Mouse (Mus musculus): ENCODE measurements around the gene Serpinf2.

Gene Serpinf2

DNA sequence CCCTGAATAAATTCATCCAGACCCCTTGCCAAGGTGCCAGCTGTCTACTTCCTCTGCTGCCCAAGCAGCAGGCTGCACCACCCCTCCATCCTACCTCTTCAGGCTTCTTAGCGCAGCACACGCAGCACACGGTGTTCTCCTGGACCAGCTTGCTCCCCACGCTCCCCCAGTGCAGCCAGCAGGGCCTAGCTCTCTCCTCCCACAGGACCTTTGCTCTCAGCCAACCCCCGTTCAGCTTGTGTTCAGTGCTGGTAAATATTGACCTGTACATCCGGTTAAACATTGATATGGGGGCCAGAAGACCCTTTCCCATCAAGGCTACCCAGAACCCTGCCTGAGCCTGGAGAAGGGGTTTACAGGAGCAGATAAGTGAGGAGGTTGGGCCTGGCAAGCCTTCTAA is at the start of gene Serpinf2:
Serpinf2 (minus strand) TSS at position 229 of the 400 bp plus-strand sequence.
- no peak for DNase-seq (ENCODE audit: low read depth)

DNA sequence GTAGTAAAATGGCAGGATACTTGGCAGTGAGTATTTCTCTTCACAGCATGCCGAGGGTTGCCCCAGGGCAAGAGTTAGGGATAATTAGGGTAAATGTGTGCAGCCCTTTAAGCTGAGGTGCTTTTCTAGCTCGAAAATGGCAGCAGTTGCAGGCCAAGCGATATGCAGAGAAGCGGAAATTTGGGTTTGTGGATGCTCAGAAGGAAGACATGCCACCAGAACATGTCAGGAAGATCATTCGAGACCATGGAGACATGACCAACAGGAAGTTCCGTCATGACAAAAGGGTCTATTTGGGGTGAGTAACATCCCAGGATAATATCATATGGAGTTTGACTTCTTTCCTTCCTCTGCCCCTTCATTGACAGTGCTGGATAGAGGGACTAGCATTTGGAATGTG is 48.1 kb upstream of the Serpinf2 start:
- DNase-seq (ENCODE audit: low read depth), result no peak

DNA sequence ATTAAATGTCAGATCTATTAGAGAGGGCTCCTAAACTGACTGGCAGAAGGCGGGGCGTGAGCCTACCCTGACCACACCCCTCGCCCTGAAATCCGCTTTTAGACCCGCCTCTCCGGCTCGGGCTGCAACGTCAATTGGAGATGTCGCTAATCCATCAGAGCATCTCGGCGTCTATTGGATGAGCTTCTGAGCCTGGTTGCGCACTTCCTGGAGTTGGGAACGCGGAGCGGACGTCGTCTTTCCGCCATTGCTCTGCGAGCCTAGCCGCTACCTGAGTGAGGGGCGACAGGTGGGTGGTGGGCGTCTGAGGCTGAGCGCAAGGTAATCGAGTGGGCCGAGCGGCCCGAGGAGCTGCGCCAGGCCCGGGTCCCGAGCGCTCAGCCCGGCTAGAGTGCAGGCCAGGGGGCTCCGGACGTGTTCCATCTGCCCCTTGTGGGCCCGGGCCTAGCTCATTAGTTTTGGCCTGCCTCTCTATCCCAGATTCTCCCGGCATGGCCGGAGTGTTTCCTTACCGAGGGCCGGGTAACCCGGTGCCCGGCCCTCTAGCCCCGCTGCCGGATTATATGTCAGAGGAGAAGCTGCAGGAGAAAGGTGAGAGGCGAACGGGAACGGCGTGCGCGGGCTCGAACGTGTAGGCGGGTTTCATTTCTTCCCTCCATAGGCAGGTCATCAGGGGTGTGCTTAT is 47.4 kb upstream of the Serpinf2 start, which contains the start of gene Prpf8:
Prpf8 (plus strand) TSS at position 216 of the 685 bp plus-strand sequence.
- peak; percentile 97 for DNase-seq (ENCODE audit: low read depth)

DNA sequence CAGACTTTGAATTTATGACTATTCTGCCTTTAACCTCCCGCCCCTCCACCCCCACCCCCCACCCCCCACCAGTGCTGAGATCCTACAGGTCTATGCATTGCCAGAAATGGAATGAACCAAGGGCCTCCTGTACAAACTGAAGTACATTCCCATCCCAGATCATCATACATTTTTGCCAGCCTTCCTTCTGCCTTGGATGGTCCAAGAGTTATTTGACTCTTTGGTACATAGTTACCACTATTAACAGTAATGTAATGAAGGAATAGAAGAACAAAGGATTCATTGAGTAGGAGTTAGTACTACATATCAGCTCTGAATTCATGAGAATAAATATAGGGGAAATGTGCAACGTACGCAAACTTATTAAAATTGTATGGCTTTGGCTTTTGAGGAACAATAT is 46.8 kb upstream of the Serpinf2 start:
- no peak for DNase-seq (ENCODE audit: low read depth)

DNA sequence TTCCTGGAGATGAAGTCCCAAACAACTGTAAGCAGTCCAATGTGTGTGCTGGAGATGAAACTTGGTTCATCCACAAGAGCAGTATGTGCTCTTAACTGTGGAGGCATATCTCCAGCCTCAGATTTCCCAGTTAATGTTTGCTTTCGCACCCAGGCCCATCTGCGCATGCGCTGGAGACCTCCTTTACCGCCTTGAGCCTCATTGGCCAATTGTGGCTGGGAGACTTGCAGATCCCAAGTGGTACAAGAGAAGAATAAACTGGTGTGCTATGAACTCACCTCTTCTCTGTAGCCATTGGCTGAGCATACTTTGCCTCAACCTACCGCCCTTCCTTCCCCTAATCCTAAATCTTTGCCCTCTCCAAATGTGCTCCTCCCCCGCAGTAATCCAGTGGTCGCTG is 34.0 kb upstream of the Serpinf2 start:
- DNase-seq (ENCODE audit: low read depth), result no peak

DNA sequence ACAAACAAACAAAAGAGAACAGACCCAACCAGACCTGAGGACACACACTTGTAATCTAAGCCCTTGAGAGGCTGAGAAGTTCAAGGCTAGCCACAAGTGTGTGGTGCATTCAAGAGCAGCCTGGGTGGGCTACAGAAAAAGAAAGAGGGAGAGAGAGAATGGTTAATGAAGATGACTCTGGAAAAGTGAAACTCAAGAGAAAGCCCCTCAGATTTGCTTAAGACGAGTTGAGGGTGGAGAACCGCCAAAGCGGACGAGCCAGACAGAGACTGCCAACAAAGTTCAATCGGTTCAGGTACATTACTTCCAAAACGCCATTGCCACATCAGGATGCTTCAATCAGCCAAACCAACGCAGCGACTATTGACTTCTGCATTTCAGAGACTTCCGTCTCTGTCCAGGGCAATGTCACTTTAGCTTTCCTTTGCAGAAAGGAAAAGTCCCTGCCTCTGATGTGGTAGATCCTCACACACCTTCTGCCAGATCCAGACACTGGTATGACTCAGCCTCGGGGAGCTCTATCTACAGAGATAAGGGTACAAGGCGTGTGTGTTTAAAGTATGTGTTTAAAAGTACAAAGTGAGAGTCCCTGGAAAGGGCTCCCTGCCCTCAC is 33.2 kb upstream of the Serpinf2 start:
- no peak for DNase-seq (ENCODE audit: low read depth)

DNA sequence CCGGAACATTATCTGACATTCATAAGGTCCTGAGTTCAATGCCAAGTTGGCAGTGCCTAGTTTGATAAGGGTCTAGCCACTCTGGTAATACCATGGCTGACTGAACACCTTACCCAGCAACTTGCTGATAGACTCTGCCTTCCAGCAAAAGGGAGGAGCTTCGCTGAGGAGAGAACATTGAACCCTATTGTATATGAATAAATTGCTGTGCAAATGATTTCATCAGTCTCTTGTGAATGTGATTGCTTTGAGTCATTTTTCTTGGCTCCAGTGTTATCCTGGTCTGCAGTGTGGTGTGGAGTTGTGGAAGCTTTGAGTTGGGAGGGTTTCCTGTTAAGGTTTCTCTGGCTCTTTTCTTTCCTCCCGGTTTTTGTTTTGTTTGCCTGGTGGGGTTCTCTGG is 31.3 kb upstream of the Serpinf2 start:
- peak; percentile 54 for DNase-seq (ENCODE audit: low read depth)

DNA sequence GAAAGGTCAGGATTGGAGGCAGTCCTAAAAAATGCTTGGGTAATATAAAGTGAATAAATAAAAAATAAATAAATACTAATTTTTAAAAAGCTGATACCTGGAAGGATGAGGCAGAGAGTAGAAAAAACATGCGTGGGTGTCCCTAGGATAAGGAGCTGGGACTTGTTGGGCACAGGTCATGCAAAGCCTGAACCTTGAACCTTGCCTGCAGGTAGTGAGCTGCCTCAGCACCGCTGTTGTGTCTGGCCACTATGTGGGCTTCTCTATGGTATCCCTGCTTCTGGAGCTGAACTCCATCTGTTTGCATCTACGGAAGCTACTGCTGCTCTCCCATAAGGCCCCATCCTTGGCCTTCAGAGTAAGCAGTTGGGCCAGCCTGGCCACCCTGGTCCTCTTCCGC is 29.9 kb upstream of the Serpinf2 start:
- no peak for DNase-seq (ENCODE audit: low read depth)

DNA sequence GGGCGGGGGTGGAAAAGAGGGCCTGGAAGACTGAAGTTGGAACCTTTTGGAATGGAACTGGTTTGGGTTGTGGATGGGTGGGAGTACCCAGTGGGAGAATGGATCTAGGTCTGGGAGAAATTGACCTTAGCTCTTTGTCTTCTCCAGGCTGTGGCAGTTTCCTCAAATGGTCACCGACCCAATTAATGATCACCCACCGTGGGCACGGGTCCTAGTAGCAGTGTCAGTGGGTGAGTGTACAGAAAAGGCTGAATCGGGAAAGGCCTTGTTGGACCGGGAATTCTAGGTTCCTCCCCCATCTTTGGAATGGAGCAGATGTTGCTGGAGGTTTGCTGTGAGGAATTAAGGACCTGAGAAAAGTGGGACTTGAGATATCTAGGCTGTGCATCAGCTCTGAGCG is 29.0 kb upstream of the Serpinf2 start:
- no peak for DNase-seq (ENCODE audit: low read depth)

DNA sequence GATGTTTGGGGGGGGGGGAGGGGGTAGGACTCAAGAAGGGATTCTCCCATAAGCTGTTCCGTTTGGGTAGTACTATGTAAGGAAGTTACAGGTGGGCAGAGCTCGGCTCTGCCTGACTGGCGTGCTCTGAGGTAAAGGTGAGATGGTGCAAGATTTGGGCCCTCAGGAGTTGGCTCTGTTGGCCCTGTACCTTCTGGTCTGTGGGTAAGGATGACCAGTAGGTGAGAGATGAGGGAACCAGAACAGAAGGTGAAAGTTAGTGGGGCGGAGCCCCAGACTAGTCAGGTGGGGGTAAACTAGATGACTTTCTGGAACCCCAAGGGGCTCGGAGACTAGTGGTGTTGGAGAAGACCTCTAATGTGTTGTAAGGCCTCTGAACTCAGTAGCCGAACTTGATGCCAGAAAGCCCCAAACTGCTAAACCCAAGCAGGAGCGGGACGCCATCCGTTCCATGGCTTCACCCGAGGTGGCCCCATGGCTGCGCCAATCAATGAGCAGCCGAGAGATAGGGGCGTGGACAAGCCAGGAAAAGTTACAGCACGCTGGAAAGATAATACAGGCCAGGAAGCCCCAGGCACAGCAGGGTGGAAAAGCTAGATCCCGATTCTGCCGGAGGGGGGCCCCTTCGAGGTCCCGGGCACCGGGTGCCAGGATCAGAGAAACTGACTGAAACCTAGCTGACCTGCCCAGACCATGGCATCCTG is 28.3 kb upstream of the Serpinf2 start:
- DNase-seq (ENCODE audit: low read depth), result peak; percentile 27

DNA sequence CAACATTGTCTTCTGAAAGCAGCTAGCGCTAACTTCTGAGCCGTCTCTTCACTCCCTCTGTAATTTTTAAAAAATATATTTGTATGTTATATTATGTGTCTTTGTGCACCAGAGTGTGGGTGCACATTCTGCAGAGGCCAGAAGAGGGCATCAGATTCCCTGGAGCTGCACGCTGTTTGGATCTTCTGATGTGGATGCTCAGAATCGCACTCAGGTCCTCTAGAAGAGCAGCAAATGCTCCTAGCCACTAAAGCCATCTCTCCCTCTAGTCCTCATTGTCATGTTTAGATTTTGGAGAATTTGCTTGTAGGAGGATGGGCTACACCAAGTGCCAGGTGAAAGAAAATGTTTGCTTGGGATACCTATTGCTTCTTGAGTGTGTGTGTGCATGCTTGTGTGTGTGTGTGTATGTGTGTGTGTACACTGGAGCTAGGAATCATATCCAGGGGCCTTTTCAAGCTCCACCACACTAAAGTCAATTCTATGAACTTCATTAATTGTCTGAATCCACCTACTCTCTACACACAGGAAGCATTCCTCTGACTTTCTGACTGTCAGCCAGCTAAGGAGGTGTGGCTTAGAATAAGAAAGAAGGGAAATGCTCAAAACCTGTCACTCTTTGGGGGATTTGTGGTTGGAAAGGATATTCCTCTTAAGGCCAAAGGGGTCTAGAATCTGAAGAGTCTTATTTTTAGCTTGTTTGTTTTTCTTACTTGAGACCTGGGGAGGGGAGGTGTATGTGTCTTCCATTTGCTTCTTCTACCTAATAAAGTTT is 27.5 kb upstream of the Serpinf2 start:
- peak; percentile 11 for DNase-seq (ENCODE audit: low read depth)

DNA sequence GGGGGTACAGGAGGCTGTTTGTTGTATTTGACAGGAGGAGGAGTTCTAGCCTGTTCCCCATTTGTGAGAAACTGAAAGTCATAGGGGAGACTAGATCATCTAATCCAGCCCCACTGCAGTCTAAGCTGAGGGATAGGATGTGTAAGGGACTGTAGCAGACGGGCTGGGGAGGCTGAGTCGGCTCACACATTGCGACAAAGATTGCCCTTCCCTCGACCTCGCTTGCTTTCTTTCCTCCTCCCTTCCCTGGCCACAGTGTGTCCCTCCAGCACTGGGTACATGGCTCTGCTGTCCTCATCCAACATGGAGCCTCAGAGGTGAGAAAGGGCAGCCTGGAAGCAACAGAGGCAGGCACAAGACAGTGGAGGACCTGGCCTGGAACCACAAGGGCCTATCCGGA is 25.7 kb upstream of the Serpinf2 start:
- DNase-seq (ENCODE audit: low read depth), result no peak

DNA sequence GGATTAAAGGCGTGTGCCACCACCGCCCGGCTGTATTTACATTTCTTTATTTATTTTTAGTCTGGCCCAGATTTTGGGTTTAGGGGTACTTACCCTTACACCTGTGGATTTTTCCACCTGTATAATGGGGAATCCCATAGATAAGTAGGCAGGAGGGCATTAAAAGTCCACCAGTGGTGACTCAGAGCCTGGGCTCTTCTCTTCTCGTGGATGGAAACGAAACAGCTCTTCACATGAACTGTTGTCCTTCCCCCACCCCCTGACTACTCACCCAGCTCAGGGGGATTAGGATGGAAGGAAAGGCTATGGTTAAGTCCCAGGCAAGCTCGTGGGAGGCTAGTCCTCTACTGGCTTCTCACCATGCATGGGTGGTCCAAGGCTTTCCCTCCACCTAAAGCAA is 25.0 kb upstream of the Serpinf2 start:
- no peak for DNase-seq (ENCODE audit: low read depth)

DNA sequence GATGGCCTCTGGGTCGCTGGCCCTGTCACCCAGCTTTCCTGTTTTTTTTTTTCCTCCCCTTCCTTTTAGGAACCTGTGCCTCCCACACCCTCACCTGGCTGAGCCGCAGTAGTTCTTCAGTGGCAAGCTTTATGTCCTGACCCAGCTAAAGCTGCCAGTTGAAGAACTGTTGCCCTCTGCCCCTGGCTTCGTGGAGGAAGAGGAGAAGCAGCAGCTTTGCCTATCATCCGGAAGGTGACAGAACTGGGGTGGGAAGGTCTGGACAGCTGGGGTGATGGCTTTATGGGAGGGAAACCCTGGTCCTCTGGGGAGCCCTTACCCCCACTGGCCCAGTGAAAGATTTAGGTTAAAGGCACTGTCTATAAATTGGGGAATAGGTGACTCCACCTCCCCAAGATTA is 24.2 kb upstream of the Serpinf2 start:
- DNase-seq (ENCODE audit: low read depth), result no peak

DNA sequence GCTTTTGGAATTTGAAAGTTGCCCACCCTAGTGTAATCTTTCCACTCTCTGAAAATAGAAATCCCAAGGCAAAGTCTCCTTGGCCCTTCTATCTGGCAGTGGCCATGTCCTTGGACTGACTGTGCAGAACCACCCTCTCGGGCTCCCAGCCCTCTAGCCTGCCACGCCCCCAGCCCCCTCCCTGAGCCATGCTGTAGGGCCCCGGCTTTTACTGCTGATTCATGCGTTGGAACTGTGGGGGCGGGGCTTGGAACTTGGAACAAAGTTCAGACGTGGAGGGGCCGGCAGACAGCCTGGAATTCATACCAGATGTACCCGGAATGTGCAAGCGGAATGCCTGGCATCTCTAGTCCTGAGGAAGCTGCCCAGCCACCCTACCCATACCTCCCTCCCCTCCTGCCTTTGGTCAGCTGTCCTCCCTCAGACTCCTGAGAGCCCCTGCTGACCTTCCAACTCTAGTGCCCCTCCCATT is 23.5 kb upstream of the Serpinf2 start:
- DNase-seq (ENCODE audit: low read depth), result peak; percentile 95

DNA sequence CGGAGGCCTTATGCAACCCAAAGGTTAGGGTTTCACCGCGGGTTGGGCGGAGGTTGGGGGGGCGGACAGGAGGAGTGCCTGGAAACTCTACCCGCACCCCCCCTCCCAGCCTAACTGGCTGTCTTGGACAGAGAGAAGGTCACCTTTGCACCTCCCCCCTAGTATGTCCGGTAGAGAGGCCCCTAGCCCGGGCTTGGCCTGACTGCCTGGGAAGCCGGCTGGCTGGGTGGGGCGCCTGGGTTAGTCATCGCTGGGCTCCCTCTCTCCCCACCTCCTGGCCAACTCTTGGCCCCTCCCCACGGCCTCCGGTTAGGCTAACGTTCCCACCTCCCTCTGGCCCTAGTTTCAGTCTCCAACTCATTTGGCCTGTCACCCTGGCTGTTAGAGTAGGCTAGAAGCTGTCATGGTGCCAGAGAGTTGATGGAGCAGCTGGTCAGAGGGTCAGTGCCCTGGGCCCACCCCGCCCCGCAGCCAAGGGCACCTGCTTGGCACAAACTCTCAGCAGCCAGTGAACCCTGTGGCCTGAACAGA is 22.9 kb upstream of the Serpinf2 start:
- DNase-seq (ENCODE audit: low read depth), result peak; percentile 88

DNA sequence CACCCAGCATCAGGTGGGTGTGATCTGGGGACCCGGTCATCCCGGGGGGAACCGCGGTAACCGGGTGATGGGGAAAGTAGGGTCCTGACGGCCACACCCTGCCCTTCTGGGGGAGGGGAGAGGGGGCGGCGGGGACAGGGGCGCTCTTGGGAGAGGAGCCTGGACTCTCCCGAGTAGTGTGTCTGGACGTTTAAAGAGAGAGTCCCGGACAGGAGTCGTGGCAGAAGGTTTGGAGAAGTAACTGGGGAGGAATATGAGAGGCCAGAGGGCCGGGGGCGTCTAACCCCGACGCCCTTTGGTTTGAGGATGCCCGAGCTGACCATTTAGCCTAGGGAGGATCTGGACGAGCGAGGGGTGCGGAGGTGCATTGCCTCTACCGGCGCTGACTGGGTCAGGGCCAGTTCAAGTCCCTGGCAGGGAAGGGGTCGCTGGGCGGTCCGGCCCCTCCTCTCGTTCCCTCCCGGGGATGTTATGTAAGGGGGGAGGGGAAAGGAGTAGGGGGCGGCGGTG is 22.4 kb upstream of the Serpinf2 start:
- no peak for DNase-seq (ENCODE audit: low read depth)

DNA sequence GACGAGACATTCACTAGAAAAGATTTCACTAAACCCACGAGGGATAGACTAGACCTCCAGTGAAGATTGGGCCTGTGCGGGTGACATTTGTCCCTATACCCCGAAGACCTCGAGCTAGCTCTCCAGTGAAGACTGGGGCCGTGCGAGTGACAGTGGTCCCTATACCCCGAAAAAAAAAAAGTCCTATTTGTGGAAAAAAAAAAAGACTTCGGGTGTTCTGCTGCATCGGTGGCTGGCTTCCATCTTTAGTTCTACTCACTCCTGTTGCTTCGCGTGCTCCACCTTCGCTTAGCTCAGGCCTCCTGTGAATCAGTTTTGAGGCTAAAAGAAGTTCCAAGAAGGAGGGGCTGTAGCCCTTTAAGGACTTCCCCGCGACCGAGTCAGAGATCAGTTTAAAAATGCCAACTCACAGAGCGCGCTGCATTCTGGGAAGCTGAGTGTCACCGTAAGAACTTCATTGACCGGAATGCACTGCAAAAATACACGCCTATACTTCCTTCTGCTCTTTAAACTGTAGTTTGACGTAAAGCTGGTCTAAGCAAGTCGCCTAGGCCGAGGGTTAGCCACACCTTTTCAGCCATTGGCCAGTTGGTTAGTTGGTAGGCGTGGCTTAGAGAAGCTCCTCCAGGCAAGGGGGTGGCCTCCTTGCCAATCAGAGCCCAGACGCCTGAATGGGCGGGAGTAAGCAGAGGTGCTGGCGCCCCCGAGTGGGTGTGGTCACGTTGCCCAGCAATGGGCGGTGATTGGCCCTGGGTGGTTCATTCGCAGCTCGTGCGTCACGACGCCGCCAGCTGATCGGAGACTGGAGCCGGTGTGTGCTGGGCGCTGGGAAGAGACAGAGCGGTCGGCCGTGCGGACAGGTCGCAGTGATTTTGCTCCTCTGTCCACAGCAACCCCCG is 21.7 kb upstream of the Serpinf2 start, which contains the start of gene Tlcd2:
Tlcd2 (plus strand) TSS at position 872 of the 899 bp plus-strand sequence.
- DNase-seq (ENCODE audit: low read depth), result peak; percentile 100

DNA sequence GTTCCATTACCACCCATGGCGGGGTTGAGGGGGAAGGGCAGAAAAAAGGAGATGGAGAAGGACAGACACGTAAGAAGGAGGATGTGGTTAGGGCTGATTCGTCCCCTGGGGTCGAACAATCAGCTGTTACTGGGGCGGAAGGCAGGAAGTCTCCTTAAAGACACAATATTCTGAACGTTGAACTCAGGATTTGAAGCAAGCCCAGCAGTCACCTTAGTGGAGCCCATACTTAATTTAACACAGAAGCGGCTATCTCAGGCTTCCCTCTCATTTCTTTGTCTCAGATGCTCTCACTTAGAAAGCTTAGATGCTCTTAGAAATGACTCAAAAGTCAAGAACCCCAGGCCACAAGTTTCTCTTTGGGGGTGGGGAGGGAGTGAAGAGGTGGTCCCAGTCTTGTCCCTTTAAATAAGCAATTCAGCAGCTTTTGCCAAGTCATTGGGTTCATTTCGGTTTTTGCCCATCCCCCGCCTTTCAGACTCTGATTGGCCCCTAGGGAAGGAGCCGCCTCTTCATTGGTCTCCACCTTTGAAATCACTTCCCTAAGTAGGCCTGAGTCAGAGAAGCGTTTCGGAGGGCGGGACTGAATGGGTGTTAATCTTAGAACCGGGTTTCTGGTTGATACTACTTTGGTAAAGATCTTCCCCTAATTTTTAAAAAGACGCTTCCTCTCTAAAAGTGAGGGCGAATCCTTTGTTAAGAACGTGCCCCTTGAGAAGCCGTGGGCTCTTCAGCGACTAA is 20.9 kb upstream of the Serpinf2 start:
- DNase-seq (ENCODE audit: low read depth), result peak; percentile 84

DNA sequence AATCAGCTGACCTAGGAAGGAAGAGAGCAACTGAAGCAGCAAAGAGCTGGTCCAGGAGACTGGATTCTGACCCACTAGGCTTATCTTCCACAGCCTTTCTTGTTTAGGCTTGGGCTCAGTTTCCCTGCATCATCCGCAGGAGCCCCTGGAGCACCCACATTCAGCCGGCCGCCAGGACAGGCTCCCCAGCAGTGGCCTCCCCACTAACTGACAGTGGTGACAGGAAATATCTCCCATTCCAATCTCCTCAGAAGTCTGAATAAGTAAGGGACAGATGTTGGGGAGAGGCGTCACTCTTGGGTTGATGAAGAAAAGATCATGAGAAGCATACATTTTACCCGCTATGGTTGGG is 20.3 kb upstream of the Serpinf2 start:
- DNase-seq (ENCODE audit: low read depth), result no peak
